Mouse (Mus musculus) left cerebral cortex, adult 11 months (tissue): ENCODE data around the gene Serpinb6d.

Experiments used
- DNase-seq: peaks from one replicate; pipeline ENCODE4 v3.0.0; 2022; ENCODE audit warnings: low spot score

Serpinb6d gene

DNA sequence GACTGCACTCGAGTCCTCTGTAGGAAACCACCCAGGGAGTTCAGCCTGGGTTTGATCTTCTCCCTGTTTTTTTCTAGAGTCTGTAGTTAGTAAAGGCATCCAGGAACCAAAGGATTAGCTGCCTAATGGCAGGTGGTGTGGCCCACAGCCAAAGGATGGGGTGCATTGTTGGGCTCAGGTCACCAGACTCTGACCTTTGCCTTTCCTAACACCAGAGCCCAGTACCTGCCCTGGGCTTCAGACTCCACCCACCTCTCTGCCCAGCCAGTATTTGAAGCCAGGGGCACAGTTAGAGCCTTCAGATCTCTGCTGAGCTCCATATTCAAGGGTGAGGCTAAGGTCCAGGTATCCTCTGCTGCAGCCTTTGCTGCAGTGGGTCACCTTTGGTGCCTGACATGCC is at the start of gene Serpinb6d:
Serpinb6d (plus strand) TSS at position 301 of the 400 bp plus-strand sequence.
- DNase-seq, result no peak

GRCm38 (mm10) chr13:33622921-33623320 is 38.3 kb upstream of the Serpinb6d start:
- DNase-seq, result no peak

DNA sequence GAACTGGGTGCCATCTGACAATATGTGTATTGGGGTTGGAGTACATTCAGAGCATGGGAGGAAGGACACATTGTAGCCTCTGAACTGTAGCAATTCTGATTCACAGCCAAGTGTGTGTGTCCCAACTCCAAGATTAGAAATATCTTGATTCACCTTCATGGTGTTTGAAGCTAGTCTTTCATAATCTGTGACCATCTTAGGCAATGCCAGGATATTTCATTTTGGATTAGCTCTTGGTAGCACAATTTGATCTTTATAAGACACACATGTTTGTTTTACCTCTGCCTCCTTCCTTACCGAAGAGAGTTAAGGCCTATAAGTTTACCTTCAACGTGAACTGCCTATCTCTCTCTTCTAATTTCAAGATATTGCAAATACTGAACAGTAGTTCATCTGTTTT is 18.7 kb upstream of the Serpinb6d start:
- no peak for DNase-seq

GRCm38 (mm10) chr13:33662550-33662949 is 1.3 kb downstream of the Serpinb6d start:
- no peak for DNase-seq

DNA sequence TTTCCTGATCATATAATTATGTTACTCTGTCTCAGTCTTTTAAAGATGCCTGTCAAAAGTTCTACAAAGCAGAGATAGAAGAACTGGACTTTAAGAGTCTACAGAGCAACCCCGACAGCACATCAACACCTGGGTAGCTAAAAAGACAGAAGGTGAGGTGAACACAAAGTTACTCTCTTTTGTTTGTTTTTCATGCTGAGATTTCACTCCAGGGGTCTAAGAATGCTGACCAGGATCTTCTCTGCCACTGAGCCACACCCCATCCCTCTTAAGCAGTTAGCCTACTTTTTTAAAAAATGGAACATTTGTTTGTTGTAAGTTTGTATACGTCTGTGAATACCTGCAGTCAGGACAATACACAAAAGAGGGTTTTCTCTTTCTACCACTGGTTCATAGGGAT is 59.1 kb downstream of the Serpinb6d start:
- DNase-seq, result no peak
